Mouse (Mus musculus): ENCODE measurements around the gene Afdn. TPM values are rescaled to one million over a fixed set of nuclear protein-coding genes. Genes with fewer than 3 reads are reported as not detected.
"Not testable (repeated sequence)": the region's sequence is repeated elsewhere in the genome, so short reads cannot be mapped to it uniquely, and the experiment has no call there.

Gene Afdn
- polyA plus RNA-seq, 1 experiment from 2014 or later: 123 TPM

DNA sequence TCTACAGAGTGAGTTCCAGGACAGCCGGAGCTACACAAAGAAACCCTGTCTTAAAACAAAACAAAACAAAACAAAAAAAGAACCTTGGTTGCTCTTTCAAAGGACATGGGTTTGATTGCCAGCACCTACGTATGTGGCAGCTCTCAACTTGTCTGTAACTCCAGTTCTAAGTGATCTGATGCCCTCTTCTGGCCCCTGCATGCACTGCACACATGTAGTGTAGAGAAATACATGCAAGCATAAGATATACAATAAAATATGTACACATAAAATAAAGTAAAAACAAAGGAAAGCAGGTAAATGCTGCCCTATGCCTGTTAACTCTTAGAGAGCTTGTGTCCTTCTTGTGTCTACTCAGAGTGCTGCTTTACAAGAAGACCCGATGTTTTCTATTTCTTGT is 8.9 kb downstream of the Afdn start:
- ATAC-seq (ENCODE audit: low FRiP score) (no peak), DNase-seq (ENCODE audit: low spot score) (no peak)
- H3K27me3 ChIP-seq (ENCODE audit: control insufficient read depth, insufficient read depth, low read length): no peaks in the 10 kb centered on the region
- no peak overlapping the region for H3K4me2 ChIP-seq (replicated peaks; ENCODE audit: low read depth, low read length)
- no peak overlapping the region for H3K9ac ChIP-seq (ENCODE audit: low read depth, low read length)
- H3K27ac ChIP-seq (ENCODE audit: low read depth, low read length): no peak overlapping the region
- H3K4me1 ChIP-seq (replicated peaks; ENCODE audit: control insufficient read depth, insufficient read depth, low read length): no peaks in the 10 kb centered on the region
- H3K4me3 ChIP-seq (ENCODE audit: low read depth, low read length): no peak overlapping the region
- 90% methylated on average over 3 of the region's 3 CpGs for WGBS
- no peaks in the 10 kb centered on the region for H3K9me3 ChIP-seq (ENCODE audit: control insufficient read depth, low read length)
- no peaks in the 10 kb centered on the region for H3K36me3 ChIP-seq (ENCODE audit: control insufficient read depth, insufficient read depth, low read length)

DNA sequence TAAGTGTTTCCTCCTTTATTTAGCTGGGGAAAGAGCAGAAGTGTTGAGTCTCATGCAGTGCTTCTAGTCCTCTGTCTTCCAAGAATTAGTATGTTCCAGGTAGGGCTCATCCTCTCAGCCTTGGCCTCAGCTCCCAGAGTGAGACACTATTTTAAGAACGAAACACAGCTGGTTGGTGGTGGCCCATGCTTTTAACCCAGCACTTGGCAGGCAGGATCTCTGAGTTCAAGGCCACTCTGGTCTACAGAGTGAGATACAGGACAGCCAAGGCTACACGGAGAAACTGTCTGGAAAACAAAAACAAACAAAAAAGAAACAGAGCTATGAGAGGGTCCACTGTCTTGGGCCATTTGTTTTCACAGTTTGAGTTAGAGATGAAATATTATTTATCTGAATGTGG is 17.3 kb downstream of the Afdn start:
- H3K9ac ChIP-seq (ENCODE audit: low read depth, low read length): no peak overlapping the region
- DNase-seq (ENCODE audit: low spot score): no peak
- no peak for ATAC-seq (ENCODE audit: low FRiP score)
- no peaks in the 10 kb centered on the region for H3K9me3 ChIP-seq (ENCODE audit: control insufficient read depth, low read length)
- no peak overlapping the region for H3K27ac ChIP-seq (ENCODE audit: low read depth, low read length)
- H3K4me2 ChIP-seq (replicated peaks; ENCODE audit: low read depth, low read length): no peak overlapping the region
- H3K36me3 ChIP-seq (ENCODE audit: control insufficient read depth, insufficient read depth, low read length): no peaks in the 10 kb centered on the region
- H3K4me3 ChIP-seq (ENCODE audit: low read depth, low read length): no peak overlapping the region
- 85% methylated on average over 2 of the region's 2 CpGs for WGBS
- H3K4me1 ChIP-seq (replicated peaks; ENCODE audit: control insufficient read depth, insufficient read depth, low read length): no peaks in the 10 kb centered on the region
- no peaks in the 10 kb centered on the region for H3K27me3 ChIP-seq (ENCODE audit: control insufficient read depth, insufficient read depth, low read length)

DNA sequence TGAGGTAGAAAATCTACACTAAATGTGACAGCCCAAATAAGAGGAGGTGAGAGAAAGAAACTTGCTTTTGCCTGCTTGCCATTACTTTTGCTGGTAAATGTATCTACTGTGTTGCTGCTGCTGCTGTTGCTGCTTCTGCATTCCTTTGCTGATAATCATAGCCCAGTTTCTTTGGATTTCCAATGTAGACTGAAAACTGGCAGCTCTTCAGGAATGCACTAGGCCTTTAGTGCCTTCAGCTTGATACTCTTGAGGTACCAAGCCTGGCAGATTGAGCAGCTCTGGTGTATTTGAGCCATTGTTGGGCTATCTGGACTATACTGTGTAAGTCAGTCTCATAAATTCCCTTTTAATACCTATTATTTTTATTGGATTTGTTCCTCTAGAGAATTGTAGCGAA is 18.5 kb downstream of the Afdn start:
- H3K36me3 ChIP-seq (ENCODE audit: control insufficient read depth, insufficient read depth, low read length): no peaks in the 10 kb centered on the region
- H3K9ac ChIP-seq (ENCODE audit: low read depth, low read length): no peak overlapping the region
- H3K4me3 ChIP-seq (ENCODE audit: low read depth, low read length): no peak overlapping the region
- H3K27me3 ChIP-seq (ENCODE audit: control insufficient read depth, insufficient read depth, low read length): no peaks in the 10 kb centered on the region
- ATAC-seq (ENCODE audit: low FRiP score) (no peak), DNase-seq (ENCODE audit: low spot score) (no peak)
- 94% methylated on average over 1 of the region's 1 CpGs for WGBS
- H3K9me3 ChIP-seq (ENCODE audit: control insufficient read depth, low read length): no peaks in the 10 kb centered on the region
- no peaks in the 10 kb centered on the region for H3K4me1 ChIP-seq (replicated peaks; ENCODE audit: control insufficient read depth, insufficient read depth, low read length)
- H3K27ac ChIP-seq (ENCODE audit: low read depth, low read length): no peak overlapping the region
- no peak overlapping the region for H3K4me2 ChIP-seq (replicated peaks; ENCODE audit: low read depth, low read length)

DNA sequence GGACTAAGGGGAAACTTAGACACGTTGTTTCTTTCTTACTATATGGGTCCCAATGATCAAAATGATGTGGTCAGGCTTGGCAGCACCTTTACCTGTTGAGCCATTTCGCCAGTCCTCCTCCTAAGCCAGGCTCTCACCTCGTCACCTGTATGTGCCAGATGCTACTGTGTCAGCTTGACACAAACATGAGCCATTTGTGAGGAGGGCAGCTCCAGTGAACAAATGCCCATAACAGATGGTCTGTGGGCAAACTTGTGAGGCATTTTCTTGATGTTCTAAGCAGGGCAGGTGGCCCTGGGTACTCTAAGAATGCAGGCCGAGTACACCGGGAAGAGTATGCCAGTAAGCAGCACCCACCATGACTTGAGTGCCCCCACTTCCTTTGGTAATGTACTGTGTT is 21.6 kb downstream of the Afdn start:
- no peaks in the 10 kb centered on the region for H3K36me3 ChIP-seq (ENCODE audit: control insufficient read depth, insufficient read depth, low read length)
- H3K4me2 ChIP-seq (replicated peaks; ENCODE audit: low read depth, low read length): no peak overlapping the region
- 88% methylated on average over 5 of the region's 5 CpGs for WGBS
- no peak overlapping the region for H3K9ac ChIP-seq (ENCODE audit: low read depth, low read length)
- no peak overlapping the region for H3K27ac ChIP-seq (ENCODE audit: low read depth, low read length)
- no peaks in the 10 kb centered on the region for H3K9me3 ChIP-seq (ENCODE audit: control insufficient read depth, low read length)
- no peaks in the 10 kb centered on the region for H3K4me1 ChIP-seq (replicated peaks; ENCODE audit: control insufficient read depth, insufficient read depth, low read length)
- no peak for DNase-seq (ENCODE audit: low spot score)
- H3K4me3 ChIP-seq (ENCODE audit: low read depth, low read length): no peak overlapping the region
- no peak for ATAC-seq (ENCODE audit: low FRiP score)
- no peaks in the 10 kb centered on the region for H3K27me3 ChIP-seq (ENCODE audit: control insufficient read depth, insufficient read depth, low read length)

DNA sequence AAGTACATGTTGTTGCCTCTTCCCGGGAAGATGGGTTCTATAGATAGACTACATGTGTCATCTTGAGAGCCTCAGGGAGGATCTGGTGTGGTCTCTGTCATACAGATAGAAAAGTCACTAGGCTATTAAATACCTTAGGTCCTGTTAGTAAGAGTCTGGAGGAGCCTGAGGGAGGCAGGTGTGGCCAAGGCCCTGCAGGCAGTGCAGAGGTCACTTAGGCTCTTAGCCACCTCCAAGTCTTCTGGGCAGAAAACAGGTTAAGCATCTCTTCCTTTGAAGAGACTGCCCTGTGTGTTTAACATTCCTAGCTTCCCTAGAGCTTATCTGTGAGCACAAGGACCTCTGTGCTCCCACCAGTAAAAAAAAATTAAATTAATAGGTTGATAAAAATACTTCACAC is 23.1 kb downstream of the Afdn start:
- DNase-seq (ENCODE audit: low spot score): no peak
- H3K4me3 ChIP-seq (ENCODE audit: low read depth, low read length): no peak overlapping the region
- H3K36me3 ChIP-seq (ENCODE audit: control insufficient read depth, insufficient read depth, low read length): no peaks in the 10 kb centered on the region
- WGBS: 93% methylated on average over 1 of the region's 1 CpGs
- H3K27me3 ChIP-seq (ENCODE audit: control insufficient read depth, insufficient read depth, low read length): no peaks in the 10 kb centered on the region
- H3K4me2 ChIP-seq (replicated peaks; ENCODE audit: low read depth, low read length): no peak overlapping the region
- no peaks in the 10 kb centered on the region for H3K4me1 ChIP-seq (replicated peaks; ENCODE audit: control insufficient read depth, insufficient read depth, low read length)
- no peaks in the 10 kb centered on the region for H3K9me3 ChIP-seq (ENCODE audit: control insufficient read depth, low read length)
- no peak overlapping the region for H3K9ac ChIP-seq (ENCODE audit: low read depth, low read length)
- H3K27ac ChIP-seq (ENCODE audit: low read depth, low read length): no peak overlapping the region
- no peak for ATAC-seq (ENCODE audit: low FRiP score)

DNA sequence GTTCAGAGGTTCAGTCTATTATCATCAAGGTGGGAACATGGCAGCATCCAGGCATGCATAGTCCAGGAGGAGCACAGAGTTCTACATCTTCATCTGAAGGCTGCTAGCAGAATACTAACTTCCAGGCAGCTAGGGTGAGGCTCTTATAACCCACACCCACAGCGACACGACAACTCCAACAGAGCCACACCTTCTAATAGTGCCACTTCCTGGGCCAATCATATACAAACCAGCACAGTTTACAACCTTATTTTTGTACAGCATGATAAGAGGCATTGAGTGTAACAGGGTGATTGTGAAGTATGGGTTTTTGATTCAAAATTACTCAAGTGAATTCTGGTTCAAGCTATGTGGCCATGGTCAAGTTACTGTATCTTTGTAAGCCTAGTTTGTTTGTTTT is 29.7 kb downstream of the Afdn start:
- not testable (repeated sequence) for H3K27me3 ChIP-seq (ENCODE audit: control insufficient read depth, insufficient read depth, low read length); DNase-seq (ENCODE audit: low spot score); H3K27ac ChIP-seq (ENCODE audit: low read depth, low read length); H3K4me2 ChIP-seq (replicated peaks; ENCODE audit: low read depth, low read length); H3K4me1 ChIP-seq (replicated peaks; ENCODE audit: control insufficient read depth, insufficient read depth, low read length); H3K9me3 ChIP-seq (ENCODE audit: control insufficient read depth, low read length); H3K4me3 ChIP-seq (ENCODE audit: low read depth, low read length); H3K36me3 ChIP-seq (ENCODE audit: control insufficient read depth, insufficient read depth, low read length); ATAC-seq (ENCODE audit: low FRiP score); H3K9ac ChIP-seq (ENCODE audit: low read depth, low read length)
- WGBS: 95% methylated on average over 2 of the region's 2 CpGs

DNA sequence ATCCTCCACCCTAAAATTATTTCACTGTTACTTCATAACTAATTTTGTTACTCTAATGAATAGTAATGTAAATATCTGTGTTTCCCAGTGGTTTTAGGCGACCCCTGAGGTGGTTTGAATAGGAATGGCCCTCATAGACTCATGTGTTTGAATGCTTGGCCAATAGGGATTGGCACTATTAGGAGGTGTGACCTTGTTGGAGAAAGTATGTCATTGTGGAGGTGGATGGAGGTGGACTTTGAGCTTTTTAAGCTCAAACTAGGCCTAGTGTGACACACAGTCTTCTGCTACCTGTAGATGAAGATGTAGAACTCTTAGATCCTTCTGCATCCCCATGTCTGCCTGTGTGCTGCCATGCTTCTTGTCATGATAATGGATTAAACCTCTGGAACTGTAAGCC is 37.4 kb downstream of the Afdn start:
- DNase-seq (ENCODE audit: low spot score) (no peak), ATAC-seq (ENCODE audit: low FRiP score) (no peak)
- Histone ChIP-seq H3K36me3 (ENCODE audit: control insufficient read depth, insufficient read depth, low read length) (no peaks in the 10 kb centered on the region), H3K4me1 (replicated peaks; ENCODE audit: control insufficient read depth, insufficient read depth, low read length) (no peaks in the 10 kb centered on the region), H3K4me2 (replicated peaks; ENCODE audit: low read depth, low read length) (no peak overlapping the region), H3K27ac (ENCODE audit: low read depth, low read length) (no peak overlapping the region), H3K9me3 (ENCODE audit: control insufficient read depth, low read length) (no peaks in the 10 kb centered on the region), H3K4me3 (ENCODE audit: low read depth, low read length) (no peak overlapping the region), H3K27me3 (ENCODE audit: control insufficient read depth, insufficient read depth, low read length) (no peaks in the 10 kb centered on the region), H3K9ac (ENCODE audit: low read depth, low read length) (no peak overlapping the region)
- 86% methylated on average over 1 of the region's 1 CpGs for WGBS

DNA sequence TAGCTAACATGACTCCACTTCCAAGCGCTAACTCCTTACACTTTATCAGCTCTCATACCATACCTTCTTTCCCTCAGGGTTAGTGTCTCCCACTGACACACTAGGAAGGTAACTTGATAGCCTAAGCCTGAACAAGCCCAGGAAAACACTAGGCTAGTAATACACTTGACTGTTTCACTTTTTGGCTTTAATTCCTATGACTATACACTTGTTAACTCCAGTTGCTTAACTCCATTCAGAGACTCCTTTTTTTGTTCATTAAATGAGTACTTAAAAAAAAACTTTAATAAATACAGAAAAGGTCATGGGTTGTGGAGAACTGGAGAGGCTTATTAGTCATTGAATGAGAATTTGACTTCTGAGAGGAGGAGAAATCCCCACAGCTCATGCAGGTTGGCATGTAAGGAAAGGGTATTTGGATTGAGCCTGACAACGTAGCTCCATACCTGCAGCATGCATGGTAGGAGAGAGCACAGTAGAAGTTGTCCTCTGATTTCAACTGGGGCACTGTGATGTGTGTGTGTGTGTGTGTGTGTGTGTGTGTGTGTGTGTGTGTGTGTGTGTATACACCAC is 42.6 kb downstream of the Afdn start:
- ATAC-seq (ENCODE audit: low FRiP score) (no peak), DNase-seq (ENCODE audit: low spot score) (no peak)
- Histone ChIP-seq H3K4me3 (ENCODE audit: low read depth, low read length) (no peak overlapping the region), H3K4me2 (replicated peaks; ENCODE audit: low read depth, low read length) (no peak overlapping the region), H3K36me3 (ENCODE audit: control insufficient read depth, insufficient read depth, low read length) (no peaks in the 10 kb centered on the region), H3K4me1 (replicated peaks; ENCODE audit: control insufficient read depth, insufficient read depth, low read length) (no peaks in the 10 kb centered on the region), H3K9me3 (ENCODE audit: control insufficient read depth, low read length) (no peaks in the 10 kb centered on the region), H3K27me3 (ENCODE audit: control insufficient read depth, insufficient read depth, low read length) (no peaks in the 10 kb centered on the region), H3K9ac (ENCODE audit: low read depth, low read length) (no peak overlapping the region), H3K27ac (ENCODE audit: low read depth, low read length) (no peak overlapping the region)
- WGBS: 83% methylated on average over 2 of the region's 2 CpGs

DNA sequence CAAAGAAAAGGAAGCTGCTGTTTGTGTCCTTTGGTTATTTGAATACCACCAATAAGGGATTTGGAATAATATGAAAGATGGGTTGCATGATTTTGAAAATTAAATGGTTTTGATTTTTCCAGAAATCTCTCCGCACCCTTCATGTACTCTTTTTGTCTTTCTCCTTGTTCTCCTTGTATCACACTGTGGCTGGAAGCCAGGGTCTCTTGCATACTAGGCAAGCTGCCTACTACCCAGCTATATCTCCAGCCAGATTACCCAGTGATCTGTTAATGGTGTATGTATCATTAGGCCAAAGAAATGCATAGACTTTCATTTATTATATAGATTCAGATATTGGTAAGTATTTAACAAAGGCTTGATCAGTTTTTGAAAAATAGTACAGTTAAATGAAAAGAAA is 45.7 kb downstream of the Afdn start:
- 95% methylated on average over 1 of the region's 1 CpGs for WGBS
- DNase-seq (ENCODE audit: low spot score) (no peak), ATAC-seq (ENCODE audit: low FRiP score) (no peak)
- H3K9ac ChIP-seq (ENCODE audit: low read depth, low read length): no peak overlapping the region
- no peaks in the 10 kb centered on the region for H3K9me3 ChIP-seq (ENCODE audit: control insufficient read depth, low read length)
- H3K27ac ChIP-seq (ENCODE audit: low read depth, low read length): no peak overlapping the region
- H3K4me3 ChIP-seq (ENCODE audit: low read depth, low read length): no peak overlapping the region
- H3K4me2 ChIP-seq (replicated peaks; ENCODE audit: low read depth, low read length): no peak overlapping the region
- no peaks in the 10 kb centered on the region for H3K27me3 ChIP-seq (ENCODE audit: control insufficient read depth, insufficient read depth, low read length)
- no peaks in the 10 kb centered on the region for H3K4me1 ChIP-seq (replicated peaks; ENCODE audit: control insufficient read depth, insufficient read depth, low read length)
- H3K36me3 ChIP-seq (ENCODE audit: control insufficient read depth, insufficient read depth, low read length): no peaks in the 10 kb centered on the region
